In genomic region chr11:17415144-17415543, GRCm38 (mm10) we compare ENCODE assay signal across 24 mouse cellular contexts.
DNase-seq lines count a peak whose midpoint lies in the region; ATAC-seq and TF ChIP-seq lines count a peak whose summit lies in the region.
"Had no signal": no experiment of that assay in that cellular context is flagged by ENCODE, and none has a peak within 500 bp of the region (broad histone marks: within the 10 kb centered on the region; RNA-seq: fewer than 3 reads in every experiment).

No protein-coding gene starts in this region.

- no peaks in the 10 kb centered on the region for H3K27me3 ChIP-seq in hindbrain, embryonic 15.5 days
- H3K27me3 ChIP-seq in hindbrain, embryonic 14.5 days (ENCODE audit: control insufficient read depth, insufficient read depth, low read length) = no peaks in the 10 kb centered on the region
- H3K27me3 ChIP-seq in neural tube, embryonic 14.5 days (ENCODE audit: control insufficient read depth, insufficient read depth, low read length) = no peaks in the 10 kb centered on the region
- no peaks in the 10 kb centered on the region for H3K27me3 ChIP-seq in midbrain, postnatal 0 days (ENCODE audit: insufficient read depth, low read length)
- H3K27me3 ChIP-seq: embryonic facial prominence, embryonic 15.5 days; intestine, embryonic 15.5 days; midbrain, embryonic 12.5 days had no signal

- no peak overlapping the region for H3K4me3 ChIP-seq in hindbrain, embryonic 15.5 days
- no peak overlapping the region for H3K4me3 ChIP-seq in hindbrain, embryonic 14.5 days (replicated peaks; ENCODE audit: low read length)
- no peak overlapping the region for H3K4me3 ChIP-seq in neural tube, embryonic 14.5 days (ENCODE audit: low read depth, low read length)
- no peak overlapping the region for H3K4me3 ChIP-seq in midbrain, postnatal 0 days (ENCODE audit: low read depth, low read length)
- H3K4me3 ChIP-seq: embryonic facial prominence, embryonic 15.5 days; heart, embryonic 10.5 days; intestine, embryonic 15.5 days; layer of hippocampus, adult 2 months; limb, embryonic 12.5 days; midbrain, embryonic 12.5 days had no signal

- H3K27ac ChIP-seq in hindbrain, embryonic 15.5 days (replicated peaks) = no peak overlapping the region
- no peak overlapping the region for H3K27ac ChIP-seq in hindbrain, embryonic 14.5 days
- no peak overlapping the region for H3K27ac ChIP-seq in neural tube, embryonic 14.5 days (ENCODE audit: low read depth, low read length)
- no peak overlapping the region for H3K27ac ChIP-seq in midbrain, postnatal 0 days (ENCODE audit: low read depth, low read length)
- H3K27ac ChIP-seq: embryonic facial prominence, embryonic 15.5 days; heart, embryonic 10.5 days; intestine, embryonic 15.5 days; layer of hippocampus, adult 2 months; limb, embryonic 12.5 days; midbrain, embryonic 12.5 days had no signal

- H3K9ac ChIP-seq in hindbrain, embryonic 15.5 days = no peak overlapping the region
- no peak overlapping the region for H3K9ac ChIP-seq in hindbrain, embryonic 14.5 days
- H3K9ac ChIP-seq in neural tube, embryonic 14.5 days (replicated peaks; ENCODE audit: low read depth, low read length) = no peak overlapping the region
- no peak overlapping the region for H3K9ac ChIP-seq in midbrain, postnatal 0 days (replicated peaks; ENCODE audit: low read length, poor library complexity, severe bottlenecking)
- H3K9ac ChIP-seq: embryonic facial prominence, embryonic 15.5 days; intestine, embryonic 15.5 days; limb, embryonic 12.5 days; liver, postnatal 0 days; midbrain, embryonic 12.5 days had no signal

- H3K36me3 ChIP-seq in hindbrain, embryonic 15.5 days = no peaks in the 10 kb centered on the region
- no peaks in the 10 kb centered on the region for H3K36me3 ChIP-seq in hindbrain, embryonic 14.5 days (replicated peaks; ENCODE audit: control insufficient read depth, insufficient read depth)
- no peaks in the 10 kb centered on the region for H3K36me3 ChIP-seq in neural tube, embryonic 14.5 days (ENCODE audit: control insufficient read depth, insufficient read depth, low read length)
- H3K36me3 ChIP-seq in midbrain, postnatal 0 days (ENCODE audit: insufficient read depth, low read length) = no peaks in the 10 kb centered on the region
- H3K36me3 ChIP-seq: embryonic facial prominence, embryonic 15.5 days; heart, embryonic 10.5 days; intestine, embryonic 15.5 days; limb, embryonic 12.5 days; midbrain, embryonic 12.5 days had no signal

- H3K4me1 ChIP-seq in hindbrain, embryonic 15.5 days (replicated peaks) = no peaks in the 10 kb centered on the region
- H3K4me1 ChIP-seq in hindbrain, embryonic 14.5 days (replicated peaks; ENCODE audit: control insufficient read depth, insufficient read depth, low read length) = no peaks in the 10 kb centered on the region
- H3K4me1 ChIP-seq in neural tube, embryonic 14.5 days (ENCODE audit: control insufficient read depth, insufficient read depth, low read length) = no peaks in the 10 kb centered on the region
- H3K4me1 ChIP-seq in midbrain, postnatal 0 days (ENCODE audit: insufficient read depth, low read length) = no peaks in the 10 kb centered on the region
- H3K4me1 ChIP-seq: embryonic facial prominence, embryonic 15.5 days; heart, embryonic 10.5 days; intestine, embryonic 15.5 days; limb, embryonic 12.5 days had no signal

- no peak for TF ChIP-seq CTCF in midbrain, postnatal 0 days (IDR thresholded peaks at IDR 0.05)

- no peak overlapping the region for H3K4me2 ChIP-seq in hindbrain, embryonic 15.5 days
- H3K4me2 ChIP-seq in hindbrain, embryonic 14.5 days (replicated peaks) = no peak overlapping the region
- H3K4me2 ChIP-seq in neural tube, embryonic 14.5 days (ENCODE audit: low read depth, low read length) = no peak overlapping the region
- no peak overlapping the region for H3K4me2 ChIP-seq in midbrain, postnatal 0 days (ENCODE audit: low read depth, low read length, poor library complexity, severe bottlenecking)
- H3K4me2 ChIP-seq: embryonic facial prominence, embryonic 15.5 days; intestine, embryonic 15.5 days; limb, embryonic 12.5 days; liver, embryonic 11.5 days; midbrain, embryonic 12.5 days had no signal

- peak; percentile 47 to 55 for DNase-seq in cerebellum, postnatal 10 days
- no peak for DNase-seq in hindbrain, embryonic 14.5 days (ENCODE audit: low spot score)
- DNase-seq in neural tube, embryonic 10.5 days (ENCODE audit: extremely low spot score, low spot score) = no peak
- DNase-seq in midbrain, postnatal 0 days (ENCODE audit: low spot score) = peak; percentile 37
- no peak for DNase-seq in cerebellum, postnatal 4 days (ENCODE audit: low spot score in 2 of 2)
- DNase-seq: adrenal gland, postnatal 25 days; cerebellum, adult 11 months; gastrocnemius, postnatal 10 days; kidney, adult 8-10 months; kidney, postnatal 25 days; liver, postnatal 0 days; lung, postnatal 10 days; right cerebral cortex, postnatal 25 days; spleen, adult 18-20 months had no signal

- ATAC-seq in cerebellum, adult (ENCODE audit: insufficient number of reproducible peaks, low FRiP score, low TSS enrichment) = no peak
- peak; percentile 38; the same call in 1 of the 2 replicates for ATAC-seq in hindbrain, embryonic 15.5 days (ENCODE audit: low FRiP score, low read depth)
- ATAC-seq in hindbrain, embryonic 14.5 days (ENCODE audit: low FRiP score) = no peak
- ATAC-seq in neural tube, embryonic 14.5 days (ENCODE audit: low read depth) = peak; percentile 54; the same call in 1 of the 2 replicates
- ATAC-seq in midbrain, postnatal 0 days (ENCODE audit: low FRiP score) = no peak
- ATAC-seq: intestine, embryonic 15.5 days; liver, postnatal 0 days had no signal

- no peaks in the 10 kb centered on the region for H3K9me3 ChIP-seq in hindbrain, embryonic 15.5 days
- H3K9me3 ChIP-seq in hindbrain, embryonic 14.5 days (ENCODE audit: control insufficient read depth, low read length) = no peaks in the 10 kb centered on the region
- no peaks in the 10 kb centered on the region for H3K9me3 ChIP-seq in neural tube, embryonic 14.5 days (ENCODE audit: control insufficient read depth, low read length)
- H3K9me3 ChIP-seq in midbrain, postnatal 0 days (ENCODE audit: low read length) = no peaks in the 10 kb centered on the region
- H3K9me3 ChIP-seq: embryonic facial prominence, embryonic 15.5 days; heart, embryonic 10.5 days; intestine, embryonic 15.5 days; limb, embryonic 12.5 days; midbrain, embryonic 12.5 days had no signal

- 30% methylated on average over 1 of the region's 1 CpGs for WGBS in hindbrain, embryonic 15.5 days
- 32% methylated on average over 1 of the region's 1 CpGs for WGBS in hindbrain, embryonic 14.5 days
- 30% methylated on average over 1 of the region's 1 CpGs for WGBS in neural tube, embryonic 14.5 days
- 47% methylated on average over 1 of the region's 1 CpGs for WGBS in midbrain, postnatal 0 days

Comparison
In these comparisons a context has a peak if more than half of its experiments do, and no peak if none do; other contexts are left out.
1. DNase-seq: peak in cerebellum, postnatal 10 days (2 of 2) and midbrain, postnatal 0 days (single experiment); none in hindbrain, embryonic 14.5 days (single experiment), neural tube, embryonic 10.5 days (single experiment) and cerebellum, postnatal 4 days (0 of 2).
2. ATAC-seq: peak in hindbrain, embryonic 15.5 days (single experiment) and neural tube, embryonic 14.5 days (single experiment); none in cerebellum, adult (single experiment), hindbrain, embryonic 14.5 days (single experiment) and midbrain, postnatal 0 days (single experiment).